Mouse (Mus musculus): ENCODE results near the gene Rpl28.
"Not testable (repeated sequence)": the region's sequence is repeated elsewhere in the genome, so short reads cannot be mapped to it uniquely, and the experiment has no call there.

Rpl28 gene

DNA sequence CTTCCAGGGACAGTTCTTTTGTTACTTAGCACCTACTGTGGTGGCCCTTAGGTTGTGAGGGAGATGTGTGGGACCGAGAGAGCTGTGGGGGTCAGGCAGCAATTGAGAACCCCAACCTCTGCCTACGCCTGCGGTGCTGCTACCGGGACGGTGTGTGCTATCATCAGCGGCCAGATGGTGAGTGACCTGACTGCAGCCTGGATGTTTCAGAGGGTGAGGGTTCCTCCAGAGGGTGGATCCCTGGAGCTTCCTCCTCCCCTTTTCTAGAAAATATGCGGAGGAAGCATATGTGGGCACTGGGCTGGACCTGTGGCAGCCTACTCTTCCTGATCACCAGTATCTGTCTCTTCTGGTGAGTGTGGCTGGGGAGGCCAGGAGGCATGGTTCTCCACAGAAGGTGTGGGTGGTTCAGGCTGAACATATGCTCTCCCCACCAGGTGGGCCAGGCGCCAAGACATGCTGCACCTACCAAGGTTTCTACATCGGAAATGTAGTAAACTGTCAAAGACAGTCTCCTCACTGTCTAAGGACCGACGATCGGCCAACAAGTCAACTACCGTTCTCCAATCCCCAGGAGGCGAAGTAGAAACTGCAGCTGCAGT lies 8.9 kb upstream of the Rpl28 start:
- DNase-seq (ENCODE audit: low read depth, low spot score), result no peak

DNA sequence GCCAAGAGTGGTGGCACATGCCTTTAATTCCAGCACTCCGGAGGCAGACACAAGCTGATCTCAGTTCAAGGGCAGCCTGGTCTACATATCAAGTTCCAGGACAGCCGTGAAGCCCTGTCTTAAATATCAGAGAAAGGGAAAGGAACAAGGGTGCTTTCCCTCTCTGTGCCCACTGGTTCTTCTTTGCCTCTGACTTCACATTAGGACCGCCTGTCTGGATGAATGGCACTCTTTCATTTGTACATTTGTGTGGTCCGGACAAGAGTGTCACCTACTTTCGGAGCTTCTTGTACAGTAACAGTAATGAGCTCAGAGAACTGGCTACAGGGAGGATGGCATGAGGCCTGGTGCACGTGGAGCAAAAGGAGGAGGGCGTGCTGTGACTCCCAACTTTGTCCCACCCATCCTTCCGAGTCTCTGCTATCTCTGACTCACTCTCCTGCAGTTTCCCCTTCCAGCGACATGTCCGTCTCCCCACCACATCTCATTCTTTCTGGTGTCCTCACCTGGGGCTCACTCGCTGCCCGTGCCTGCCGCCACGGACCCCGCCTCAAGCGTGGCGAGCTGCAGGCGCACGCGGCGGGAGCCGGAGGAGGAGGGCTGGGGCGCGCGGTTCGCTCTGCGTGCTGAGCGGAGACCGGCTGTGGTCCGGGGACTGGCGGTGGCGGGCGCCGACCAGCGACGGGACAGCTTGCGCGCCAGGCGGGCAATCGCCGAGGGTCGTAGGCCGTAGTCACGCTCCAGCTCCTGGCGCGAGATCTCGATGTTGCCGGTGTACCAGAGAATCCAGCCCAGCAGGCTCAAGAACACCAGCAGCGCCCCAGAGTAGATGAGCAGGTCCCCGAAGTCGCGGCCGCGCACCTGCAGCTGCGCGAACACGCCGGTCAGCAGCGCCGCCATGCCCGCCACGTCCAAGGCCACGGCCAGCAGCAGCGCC lies 3.9 kb upstream of the Rpl28 start:
- no peak for DNase-seq (ENCODE audit: low read depth, low spot score)

DNA sequence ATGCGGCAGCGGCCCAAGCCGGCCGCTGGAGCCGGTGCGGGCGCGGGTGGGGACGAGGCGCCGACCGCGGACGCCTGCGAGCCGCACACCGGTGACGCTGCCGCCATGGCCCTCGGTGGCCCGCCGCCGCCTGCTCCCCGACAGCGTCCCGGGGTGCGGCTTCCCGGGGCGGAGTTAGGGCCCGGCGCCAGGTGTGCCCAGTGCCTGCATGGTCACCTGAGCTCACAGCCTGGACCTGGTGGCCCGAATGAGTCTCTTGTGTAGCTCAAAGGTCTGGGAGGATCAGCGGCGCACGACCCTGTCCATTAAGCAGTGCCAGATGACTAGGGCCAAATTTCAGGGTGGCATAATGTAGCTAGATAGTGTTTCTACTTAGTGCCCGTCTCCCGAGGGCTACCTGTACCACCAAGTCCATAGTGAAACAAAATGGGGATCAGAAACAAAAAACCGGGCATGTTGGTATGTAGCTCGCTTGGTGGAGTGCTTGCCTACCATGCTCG lies 3.2 kb upstream of the Rpl28 start, which contains the start of gene Tmem238:
Gene Tmem238, minus strand, starts transcription at position 221 of the 500 bp plus-strand sequence.
- no peak for DNase-seq (ENCODE audit: low read depth, low spot score)

DNA sequence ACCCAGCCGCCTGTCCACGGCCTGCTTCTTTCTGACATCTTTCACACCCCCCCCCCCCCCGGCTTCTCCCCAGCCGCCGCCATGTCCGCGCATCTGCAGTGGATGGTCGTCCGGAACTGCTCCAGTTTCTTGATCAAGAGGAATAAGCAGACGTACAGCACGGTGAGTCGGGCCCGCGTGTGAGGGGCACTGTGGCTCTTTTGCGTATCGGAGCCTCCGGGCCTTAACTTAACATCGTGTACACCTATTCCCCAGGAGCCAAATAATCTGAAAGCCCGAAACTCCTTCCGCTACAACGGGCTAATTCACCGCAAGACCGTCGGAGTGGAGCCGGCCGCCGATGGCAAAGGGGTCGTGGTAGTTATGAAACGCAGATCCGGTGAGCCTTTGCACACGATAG lies 574 bp downstream of the Rpl28 start:
- DNase-seq (ENCODE audit: low read depth, low spot score), result not testable (repeated sequence)

DNA sequence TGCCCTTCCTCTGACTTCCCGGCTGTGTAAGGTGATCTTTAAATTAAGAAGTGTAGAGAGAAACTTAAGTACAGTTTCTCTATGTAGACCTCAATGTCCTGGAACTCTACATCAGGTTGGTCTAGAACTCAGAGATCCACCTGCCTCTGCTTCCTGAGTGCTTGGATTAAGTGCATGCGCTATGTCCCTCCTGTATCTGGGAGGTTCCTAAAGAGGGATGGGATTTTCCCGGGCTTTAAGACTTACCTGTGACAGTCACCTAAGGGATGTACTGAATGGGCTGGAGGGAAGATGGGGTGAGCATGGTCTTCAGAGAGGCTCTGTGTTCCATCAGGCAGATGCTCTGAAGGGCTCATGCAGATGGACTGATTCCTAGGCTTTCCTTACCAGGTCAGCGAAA lies 1.0 kb downstream of the Rpl28 start:
- no peak for DNase-seq (ENCODE audit: low read depth, low spot score)

DNA sequence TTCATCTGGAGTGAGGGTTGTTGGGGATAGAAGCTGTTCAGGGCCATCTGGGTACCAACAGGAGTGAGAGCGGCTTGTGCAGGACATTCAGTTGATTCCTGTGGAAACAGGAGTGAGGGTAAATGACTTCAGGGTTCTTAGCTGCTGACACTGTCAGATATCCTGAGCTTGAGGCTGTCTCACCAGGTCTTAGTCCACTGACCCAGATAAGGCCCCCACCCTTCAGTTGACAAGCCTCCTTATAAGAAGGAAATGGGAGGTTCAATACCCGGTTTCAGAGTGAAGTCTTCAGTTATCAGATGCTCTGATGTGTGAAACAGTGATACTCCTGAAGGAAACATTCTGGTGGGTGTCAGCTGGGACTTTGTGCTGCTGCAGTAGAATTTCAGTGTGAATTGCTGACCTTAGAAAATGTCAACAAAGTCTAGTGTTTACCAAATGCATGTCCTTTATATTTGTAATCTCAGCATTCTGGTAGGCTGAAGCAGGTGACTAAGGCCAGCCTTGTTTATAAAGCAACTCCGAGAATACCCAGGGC lies 2.0 kb downstream of the Rpl28 start:
- DNase-seq (ENCODE audit: low read depth, low spot score), result no peak

DNA sequence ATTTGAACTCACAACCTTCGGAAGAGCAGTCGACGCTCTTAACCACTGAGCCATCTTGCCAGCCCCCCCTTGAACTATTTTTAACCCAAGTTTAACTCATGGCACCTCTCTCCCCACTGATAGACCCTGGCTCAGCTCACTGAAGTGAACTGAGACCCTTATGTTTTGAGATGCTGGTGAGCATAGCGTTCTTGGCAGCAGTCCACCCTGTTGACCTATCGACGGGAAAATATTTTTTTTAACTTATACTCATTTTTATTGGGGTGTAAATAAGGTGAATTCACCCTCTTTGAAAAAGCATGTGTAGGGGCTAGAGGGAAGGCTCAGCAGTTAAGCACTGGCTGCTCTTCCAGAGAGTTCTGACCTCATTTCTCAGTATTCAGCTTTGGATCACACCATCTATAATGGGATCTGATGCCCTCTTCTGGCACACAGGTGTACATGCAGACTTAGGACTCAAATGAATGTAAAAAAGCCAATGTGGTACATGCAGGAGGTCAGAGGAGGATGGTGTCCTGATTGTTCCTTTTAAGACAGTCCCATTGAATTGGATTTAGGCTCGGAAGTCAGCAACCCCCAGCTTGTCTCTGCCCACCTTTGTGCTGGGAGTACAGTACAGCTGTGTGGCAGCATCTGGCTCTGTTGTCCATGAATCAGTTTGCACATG lies 3.2 kb downstream of the Rpl28 start:
- no peak for DNase-seq (ENCODE audit: low read depth, low spot score)

DNA sequence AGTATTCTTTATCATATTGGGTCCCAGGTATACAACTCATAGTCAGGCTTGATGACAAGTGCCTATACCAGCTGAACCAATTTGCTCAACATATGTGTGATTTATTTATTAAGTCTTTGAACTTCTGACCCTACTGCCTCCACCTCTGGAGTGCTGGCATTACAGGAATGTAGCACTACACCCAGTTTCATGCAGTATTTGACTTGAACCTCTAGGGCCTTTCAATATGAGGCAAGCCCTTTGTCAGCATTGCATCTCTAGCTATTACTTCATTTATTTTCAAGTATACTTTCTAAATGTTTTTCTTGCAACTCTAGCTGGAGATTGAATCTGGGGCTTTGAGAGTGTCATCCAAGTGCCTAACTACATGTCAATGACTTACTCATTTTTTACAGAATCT lies 9.6 kb downstream of the Rpl28 start:
- DNase-seq (ENCODE audit: low read depth, low spot score), result no peak

DNA sequence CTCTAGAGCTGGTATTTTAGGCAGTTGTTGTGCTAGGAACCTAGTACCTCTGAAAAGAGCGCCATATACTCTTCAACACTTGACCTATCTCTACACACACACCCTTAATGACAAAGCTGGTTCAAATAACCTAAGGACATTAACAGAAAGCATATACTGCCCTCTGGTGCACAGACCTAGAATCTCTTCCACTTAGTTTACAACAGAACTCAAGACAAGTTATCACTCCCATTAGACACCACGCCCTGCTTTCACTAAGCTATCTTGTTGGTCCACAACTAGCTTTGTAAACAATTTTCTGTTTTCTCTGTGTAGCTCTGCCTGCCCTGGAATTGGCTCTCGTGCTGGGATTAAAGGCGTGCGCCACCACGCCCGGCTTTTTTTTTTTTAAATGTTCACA lies 14.0 kb downstream of the Rpl28 start:
- DNase-seq (ENCODE audit: low read depth, low spot score), result no peak

DNA sequence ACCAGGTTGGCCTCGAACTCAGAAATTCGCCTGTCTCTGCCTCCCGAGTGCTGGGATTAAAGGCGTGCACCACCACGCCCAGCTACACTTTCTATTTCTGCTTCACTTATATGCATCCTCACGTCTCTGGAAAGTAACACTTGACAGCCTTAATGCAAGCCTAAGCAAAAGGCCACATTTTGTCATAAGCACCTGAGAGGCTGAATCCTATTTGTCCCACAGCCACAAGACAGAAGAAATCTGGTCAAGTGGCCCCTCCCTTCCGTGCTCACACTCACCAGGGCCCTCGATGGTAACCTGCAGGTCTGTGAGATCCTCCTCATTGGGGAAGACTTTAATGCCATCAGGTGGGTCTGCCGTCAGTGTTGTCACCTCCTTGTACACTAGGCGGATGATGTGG lies 18.5 kb downstream of the Rpl28 start:
- DNase-seq (ENCODE audit: low read depth, low spot score), result not testable (repeated sequence)

DNA sequence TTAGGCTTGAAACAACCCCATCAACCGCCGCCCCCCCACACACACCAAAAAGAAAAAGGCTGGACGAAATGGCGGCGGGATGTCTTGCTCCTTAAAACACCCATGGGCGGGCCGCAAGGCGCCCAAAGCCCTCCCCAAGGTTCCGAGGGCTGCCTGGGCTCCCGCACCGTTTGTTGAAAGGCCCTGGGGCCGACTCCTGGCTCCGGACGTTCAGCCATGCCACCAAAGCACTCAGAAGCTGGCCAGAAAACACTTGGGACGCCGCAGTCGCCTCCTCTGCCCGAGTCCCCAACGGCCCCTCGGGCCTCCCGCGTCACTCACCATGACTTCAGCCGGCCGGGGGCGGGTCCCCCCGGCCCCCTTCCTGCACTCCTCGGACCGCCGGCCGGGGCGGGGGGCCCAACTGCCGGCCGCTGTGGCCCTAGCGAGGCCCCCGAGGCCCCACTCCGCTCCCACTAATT lies 19.2 kb downstream of the Rpl28 start:
- DNase-seq (ENCODE audit: low read depth, low spot score), result no peak

DNA sequence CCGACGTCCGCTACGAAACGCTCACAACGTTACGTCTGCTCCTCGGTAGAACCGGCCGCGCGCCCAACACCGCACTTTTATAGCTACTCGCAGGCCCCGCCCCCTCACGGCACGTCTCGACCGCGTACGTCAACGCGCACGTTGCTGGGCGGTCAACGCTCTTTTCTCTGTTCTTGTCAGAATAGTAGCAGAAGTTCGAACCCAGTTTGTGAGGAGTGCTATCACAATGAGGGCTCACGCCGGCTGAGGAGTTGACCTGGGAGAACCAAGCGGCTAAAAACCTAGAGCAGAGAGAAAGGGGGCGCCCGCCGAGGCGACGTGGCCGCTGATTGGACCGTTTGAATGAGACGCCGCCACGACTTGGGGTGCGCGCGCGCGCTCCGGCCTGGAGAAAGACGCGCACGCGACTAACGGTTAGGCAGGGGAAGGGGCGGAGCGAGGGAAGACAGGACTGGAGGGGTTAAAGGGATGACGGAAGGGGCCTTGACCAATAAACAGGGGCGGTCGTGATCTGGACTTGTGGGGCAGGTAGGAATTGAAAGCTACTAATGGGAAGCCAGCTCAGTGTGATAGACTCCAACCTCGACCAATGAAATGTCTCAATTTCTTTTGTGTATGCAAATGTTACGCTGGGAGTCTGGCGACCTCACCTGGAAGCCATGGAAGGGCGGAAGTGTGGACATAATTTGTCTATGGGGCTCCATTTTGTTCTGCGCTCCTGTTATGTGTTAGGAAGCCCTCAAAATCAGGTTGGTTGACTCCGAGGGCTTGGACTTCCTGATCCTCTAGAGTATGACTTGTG lies 19.8 kb downstream of the Rpl28 start, which contains the start of gene Ube2s:
Gene Ube2s, minus strand, starts transcription at position 288 of the 802 bp plus-strand sequence.
- peak; percentile 97 for DNase-seq (ENCODE audit: low read depth, low spot score)

DNA sequence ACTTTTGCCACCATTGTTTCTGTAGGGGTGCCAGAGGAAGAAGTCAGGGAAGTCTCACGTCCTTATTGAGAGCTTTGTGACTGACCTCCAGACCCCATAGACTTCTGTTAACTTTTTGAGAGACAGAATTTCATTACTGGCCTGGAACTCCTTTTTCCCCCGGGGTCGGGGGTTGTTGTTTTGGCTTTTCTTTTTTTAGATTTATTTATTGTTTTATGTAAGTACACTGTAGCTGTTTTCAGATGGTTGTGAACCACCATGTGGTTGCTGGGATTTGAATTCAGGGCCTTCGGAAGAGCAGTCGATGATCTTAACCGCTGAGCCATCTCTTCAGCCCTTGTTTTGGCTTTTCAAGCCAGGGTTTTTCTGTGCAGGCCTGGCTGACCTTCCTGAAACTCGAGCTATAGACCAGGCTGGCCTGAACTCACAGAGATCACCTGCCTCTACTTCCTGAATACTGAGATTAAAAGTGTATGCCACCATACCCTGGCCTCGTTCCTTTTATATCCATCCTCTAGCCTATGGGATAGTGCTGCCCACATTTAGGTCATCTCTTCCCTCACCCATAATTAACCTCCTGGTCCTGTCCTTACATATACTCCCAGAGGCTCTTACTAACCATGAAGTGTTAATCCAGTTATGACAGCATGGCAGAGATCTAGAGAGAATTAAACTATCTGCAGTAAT lies 20.6 kb downstream of the Rpl28 start:
- DNase-seq (ENCODE audit: low read depth, low spot score), result no peak

DNA sequence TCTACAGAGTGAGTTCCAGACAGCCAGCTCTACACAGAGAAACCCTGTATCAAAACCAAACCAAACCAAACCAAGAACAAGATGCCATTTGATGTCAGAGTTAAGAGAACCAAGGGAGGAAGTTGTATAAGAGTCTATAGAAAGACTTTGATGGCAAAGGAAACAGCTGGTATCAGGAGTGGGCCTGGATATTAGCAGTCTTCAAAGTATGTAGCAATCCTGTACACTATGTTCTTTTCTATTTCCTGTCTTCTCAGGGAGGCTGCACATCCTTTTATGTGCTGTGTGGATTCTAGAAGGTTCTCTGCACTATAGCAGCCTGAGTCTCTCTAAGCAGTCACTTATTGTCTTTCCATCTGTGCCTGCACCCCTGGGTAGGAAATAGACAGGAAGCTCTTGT lies 23.9 kb downstream of the Rpl28 start:
- DNase-seq (ENCODE audit: low read depth, low spot score), result no peak

DNA sequence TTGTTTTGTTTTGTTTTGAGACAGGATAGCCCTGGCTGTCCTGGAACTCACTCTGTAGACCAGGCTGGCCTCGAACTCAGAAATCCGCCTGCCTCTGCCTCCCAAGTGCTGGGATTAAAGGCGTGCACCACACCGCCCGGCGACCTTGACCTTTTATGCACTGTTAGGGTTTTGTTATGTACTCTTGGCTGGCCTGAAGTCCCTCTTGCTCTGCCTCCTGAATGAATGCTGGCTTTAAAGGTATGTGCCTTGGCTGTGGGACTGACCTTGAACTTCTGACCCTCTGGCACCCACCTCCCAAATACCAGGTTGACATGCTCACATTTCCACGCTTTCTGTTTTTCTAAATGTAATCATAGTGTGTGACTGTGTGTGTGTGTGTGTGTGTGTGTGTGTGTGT lies 28.3 kb downstream of the Rpl28 start:
- DNase-seq (ENCODE audit: low read depth, low spot score), result peak; percentile 75

DNA sequence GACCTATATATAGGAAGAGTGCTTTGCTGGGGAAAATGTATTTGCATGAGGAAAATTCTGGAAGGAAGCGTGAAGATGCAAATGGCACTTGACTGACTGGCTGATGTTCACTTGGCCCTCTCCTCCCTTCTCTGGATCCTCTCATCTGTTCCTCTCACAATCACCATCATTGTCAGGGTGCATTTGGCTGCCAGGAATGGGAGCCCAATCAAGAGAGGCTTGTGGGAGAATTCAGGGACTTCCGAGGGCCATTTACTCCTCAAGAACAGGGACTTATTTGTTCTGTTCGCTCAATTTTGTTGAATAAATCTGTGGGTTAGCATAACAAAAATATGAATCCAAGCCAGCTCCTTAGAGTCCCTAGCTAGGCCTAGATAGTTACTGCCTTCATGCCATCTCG lies 29.0 kb downstream of the Rpl28 start:
- DNase-seq (ENCODE audit: low read depth, low spot score), result no peak

DNA sequence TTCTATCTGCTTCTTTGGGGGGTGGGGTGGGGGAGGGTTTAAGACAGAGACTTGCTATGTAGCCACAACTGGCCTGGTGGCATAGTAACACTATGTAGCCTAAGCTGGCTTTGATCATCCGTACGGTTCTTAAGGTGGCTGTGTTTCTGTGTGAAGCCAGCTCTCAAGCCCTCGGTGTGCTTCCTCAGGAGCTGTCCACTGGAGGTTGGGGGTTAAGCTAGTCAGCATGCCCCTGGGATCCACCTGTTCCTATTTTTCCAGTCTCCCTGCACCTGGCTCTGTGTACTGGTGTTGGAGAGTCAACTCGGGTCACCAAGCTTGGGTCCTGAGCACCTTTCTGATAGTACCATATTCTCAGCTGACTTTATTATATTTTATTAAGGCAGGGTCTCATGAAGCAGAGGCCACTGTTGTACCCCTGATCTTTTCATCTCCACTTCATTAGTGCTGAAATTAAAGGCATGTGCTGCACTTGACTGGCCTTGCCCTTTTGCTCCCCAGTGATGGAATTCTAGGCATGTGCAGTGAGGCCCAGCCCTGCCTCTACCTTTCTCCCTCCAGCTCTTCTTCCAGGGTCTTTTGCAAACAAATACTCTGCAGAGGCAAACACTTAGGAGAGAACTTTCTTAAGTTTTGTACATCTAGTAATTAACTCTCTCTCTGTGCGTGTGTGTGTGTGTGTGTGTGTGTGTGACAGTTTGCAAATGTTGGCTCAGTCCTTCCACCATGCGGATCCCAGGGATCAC lies 29.7 kb downstream of the Rpl28 start:
- DNase-seq (ENCODE audit: low read depth, low spot score), result no peak

DNA sequence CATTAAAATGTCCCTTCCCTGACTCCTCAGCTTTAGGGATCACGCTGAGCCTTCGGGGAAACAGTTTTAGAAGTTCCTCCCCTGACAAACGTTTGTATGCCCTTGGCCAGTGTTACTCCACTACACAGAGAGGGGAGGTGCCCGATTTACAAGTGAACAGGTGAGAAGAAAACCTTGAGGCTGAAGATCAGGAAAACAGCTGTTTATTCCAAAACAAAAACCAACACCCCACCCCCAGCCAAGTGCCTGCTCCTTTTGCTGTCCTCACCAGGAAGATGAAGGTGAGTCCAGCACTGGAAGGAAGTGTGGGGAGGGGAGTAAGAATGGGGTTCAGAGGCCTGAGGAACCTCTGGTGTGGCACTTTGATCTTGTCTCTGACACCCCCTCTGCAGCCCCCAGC lies 32.7 kb downstream of the Rpl28 start:
- no peak for DNase-seq (ENCODE audit: low read depth, low spot score)

DNA sequence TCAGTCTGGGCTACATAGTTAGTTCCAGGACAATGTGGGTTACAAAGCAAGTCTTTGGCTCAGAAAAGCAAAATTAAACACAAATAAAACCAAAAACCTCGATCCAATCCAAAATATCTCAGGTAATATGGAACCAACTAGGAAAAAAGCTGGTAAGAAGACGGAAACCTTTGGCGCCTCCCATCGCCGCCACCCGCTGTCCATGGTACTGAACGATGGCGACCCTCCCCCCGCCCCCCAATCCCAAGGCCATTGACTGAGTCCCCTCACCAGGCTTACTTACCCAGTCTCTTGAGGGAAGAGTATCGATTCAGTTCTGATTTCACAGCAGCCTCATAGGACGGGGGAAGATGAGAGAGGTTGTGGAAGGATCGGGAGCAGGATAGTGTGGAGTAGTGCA lies 37.8 kb downstream of the Rpl28 start:
- no peak for DNase-seq (ENCODE audit: low read depth, low spot score)

Measured in WW6 (cell line).